Mouse (Mus musculus) ovary, postnatal 10 days (tissue): Measurements from ENCODE around the gene AC109138.7.

ENCODE experiments used
- DNase-seq: peaks from one replicate; pipeline ENCODE4 v3.0.0; 2022; ENCODE audit warnings: low spot score

Gene AC109138.7

GRCm38 (mm10) chr19:4214071-4214770 lies at the start of gene AC109138.7, which contains the start of gene Clcf1:
Gene AC109138.7 (plus strand): TSS chr19:4214357.
Gene Clcf1 (plus strand): TSS chr19:4214238.
- DNase-seq: no peak

- DNase-seq: no peak
These were observed 49.4 kb upstream of the AC109138.7 start for GRCm38 (mm10) chr19:4164721-4165120.

- DNase-seq: no peak
These were observed 47.3 kb upstream of the AC109138.7 start for GRCm38 (mm10) chr19:4166678-4167476.

- peak; percentile 96 for DNase-seq
These were observed 44.8 kb upstream of the AC109138.7 start for GRCm38 (mm10) chr19:4169378-4169784.

- DNase-seq: no peak
These were observed 44.3 kb upstream of the AC109138.7 start for GRCm38 (mm10) chr19:4169810-4170209.

GRCm38 (mm10) chr19:4170723-4171392 lies 43.3 kb upstream of the AC109138.7 start:
- DNase-seq: no peak

- DNase-seq: no peak
These were observed 42.5 kb upstream of the AC109138.7 start for GRCm38 (mm10) chr19:4171393-4172290.

- no peak for DNase-seq
These were observed 41.2 kb upstream of the AC109138.7 start for GRCm38 (mm10) chr19:4172925-4173324.

GRCm38 (mm10) chr19:4175368-4175947 lies 38.7 kb upstream of the AC109138.7 start, which contains the start of gene Carns1:
Gene Carns1 (minus strand): TSS chr19:4175479.
- DNase-seq: no peak

- DNase-seq: no peak
These were observed 33.7 kb upstream of the AC109138.7 start for GRCm38 (mm10) chr19:4180411-4180810.

GRCm38 (mm10) chr19:4181892-4182291 lies 32.3 kb upstream of the AC109138.7 start:
- no peak for DNase-seq

- DNase-seq: no peak
These were observed 30.5 kb upstream of the AC109138.7 start for GRCm38 (mm10) chr19:4183689-4184088.

GRCm38 (mm10) chr19:4184976-4185975 lies 28.9 kb upstream of the AC109138.7 start:
- no peak for DNase-seq

GRCm38 (mm10) chr19:4187303-4187702 lies 26.9 kb upstream of the AC109138.7 start:
- no peak for DNase-seq

GRCm38 (mm10) chr19:4189051-4189620 lies 25.0 kb upstream of the AC109138.7 start:
- DNase-seq: no peak

- no peak for DNase-seq
These were observed 23.3 kb upstream of the AC109138.7 start, which contains the start of gene Tbc1d10c for GRCm38 (mm10) chr19:4190831-4191334. Gene Tbc1d10c (minus strand): TSS chr19:4191284.

GRCm38 (mm10) chr19:4191528-4192250 lies 22.5 kb upstream of the AC109138.7 start, which contains the start of gene Ppp1ca:
Gene Ppp1ca (plus strand): TSS chr19:4192065.
- peak; percentile 91 for DNase-seq

- no peak for DNase-seq
These were observed 21.7 kb upstream of the AC109138.7 start for GRCm38 (mm10) chr19:4192251-4192985.
